Mouse (Mus musculus) liver, embryonic 14.5 days (tissue): ENCODE measurements around the gene Adamtsl4. TPM values are rescaled to one million over a fixed set of nuclear protein-coding genes. Genes with fewer than 3 reads are reported as not detected.

Experiments used
- ATAC-seq: fragments of 200-750 bp; cut with Nextera tagmentation; 2 replicates; pipeline ENCODE4 v1.8.0; 2017; ENCODE audit warnings: moderate number of reproducible peaks, mild to moderate bottlenecking, moderate library complexity; ENCODE audit not compliant: insufficient read depth
- DNase-seq, 3 experiments: peaks; one replicate each; pipeline ENCODE4 v3.0.0-alpha.2; 2012 to 2013; ENCODE audit warnings: low read depth in 3 of 3, low spot score in 3 of 3
- H3K27ac ChIP-seq: fragments of 300-500 bp; sonication (generic); 2 replicates; pipeline ENCODE4 v1.5.1; 2014; ENCODE audit warnings: moderate library complexity, mild to moderate bottlenecking, control low read depth, inconsistent platforms
- H3K27me3 ChIP-seq: fragments of 300-500 bp; sonication (generic); 2 replicates; pipeline ENCODE4 v1.6.1; 2014; ENCODE audit warnings: mild to moderate bottlenecking, low read length, moderate library complexity; ENCODE audit not compliant: control insufficient read depth, insufficient read depth
- H3K36me3 ChIP-seq: fragments of 300-500 bp; sonication (generic); replicated peaks from 2 replicates; pipeline ENCODE4 v1.6.1; 2014; ENCODE audit warnings: low read depth; ENCODE audit not compliant: control insufficient read depth, insufficient read depth
- H3K4me1 ChIP-seq, 2 experiments: fragments of 200-500 bp in 1 of 2; fragments of 300-500 bp in 1 of 2; sonication (generic) in 1 of 2; replicated peaks; 2 replicates each; pipeline ENCODE4 v1.6.1; 2012 to 2014; ENCODE audit warnings: antibody characterized with exemption in 1 of 2, inconsistent platforms in 1 of 2, low read length in 1 of 2; ENCODE audit not compliant: control insufficient read depth in 2 of 2, insufficient read depth in 2 of 2
- H3K4me2 ChIP-seq: fragments of 300-500 bp; sonication (generic); 2 replicates; pipeline ENCODE4 v1.6.1; 2014; ENCODE audit warnings: low read depth, mild to moderate bottlenecking, control low read depth, moderate library complexity
- H3K4me3 ChIP-seq, 2 experiments: fragments of 200-500 bp in 1 of 2; fragments of 300-500 bp in 1 of 2; sonication (generic) in 1 of 2; 2 replicates each; pipeline ENCODE4 v1.5.1; 2012 to 2014; ENCODE audit warnings: low read depth in 2 of 2, low read length in 2 of 2, mild to moderate bottlenecking in 2 of 2, control low read depth in 1 of 2, inconsistent platforms in 1 of 2, moderate library complexity in 1 of 2; ENCODE audit not compliant: insufficient read depth in 1 of 2
- H3K9ac ChIP-seq: fragments of 300-500 bp; sonication (generic); replicated peaks from 2 replicates; pipeline ENCODE4 v1.6.1; 2014; ENCODE audit warnings: mild to moderate bottlenecking, control low read depth, moderate library complexity
- H3K9me3 ChIP-seq: fragments of 300-500 bp; sonication (generic); 2 replicates; pipeline ENCODE4 v1.6.1; 2016; ENCODE audit warnings: low read length, mixed read lengths; ENCODE audit not compliant: control insufficient read depth
- CTCF ChIP-seq: IDR thresholded peaks from 2 replicates; pipeline ENCODE4 v1.5.1; 2016; ENCODE audit warnings: antibody characterized with exemption, low read depth, control low read depth
- EP300 ChIP-seq: IDR thresholded peaks from 2 replicates; pipeline ENCODE4 v1.6.1; 2016; ENCODE audit warnings: antibody characterized with exemption, low read depth
- WGBS: fragments of 180-500 bp; shearing (Covaris S2); extraction: QIAGEN DNeasy Blood & Tissue Kit; methylation state at CpG from one replicate; pipeline ENCODE4 v1.1.7; 2014; ENCODE audit not compliant: insufficient replicate concordance; 5-methylcytosine and 5-hydroxymethylcytosine counted together
- polyA plus RNA-seq, 2 experiments: library from polyadenylated mRNA; depleted of rRNA in 1 of 2; stranded (reverse) in 1 of 2; unstranded in 1 of 2; fragments of >200 nt; fragmentation: Nextera tagmentation in 1 of 2; extraction: Ambion mirVana in 1 of 2; gene quantifications; 2 replicates each; pipeline versions ENCODE4 v1.2.1 to v1.2.3; 2012 to 2014

Adamtsl4 gene
- polyA plus RNA-seq, 2 experiments: 0.12 to 0.17 TPM

GRCm38 (mm10) chr3:95689940-95690339 is 2.2 kb upstream of the Adamtsl4 start:
- no peak overlapping the region for H3K4me2 ChIP-seq
- WGBS: 52% methylated on average over 2 of the region's 2 CpGs
- no peak overlapping the region for H3K4me3 ChIP-seq
- no peak overlapping the region for H3K9ac ChIP-seq
- no peaks in the 10 kb centered on the region for H3K9me3 ChIP-seq
- no peaks in the 10 kb centered on the region for H3K36me3 ChIP-seq
- peaks cover 7% of the 10 kb centered on the region; the same call in 1 of the 2 replicates for H3K27me3 ChIP-seq
- DNase-seq (no peak), ATAC-seq (no peak)
- TF ChIP-seq CTCF (no peak), EP300 (no peak)
- H3K4me1 ChIP-seq: peaks cover 3 to 15% of the 10 kb centered on the region in 2 experiments
- H3K27ac ChIP-seq: no peak overlapping the region

- ATAC-seq (no peak), DNase-seq (no peak)
- H3K9ac ChIP-seq: no peak overlapping the region
- no peak overlapping the region for H3K4me2 ChIP-seq
- peaks cover 7% of the 10 kb centered on the region; the same call in 1 of the 2 replicates for H3K27me3 ChIP-seq
- peaks cover 3 to 15% of the 10 kb centered on the region in 2 experiments for H3K4me1 ChIP-seq
- WGBS: 36% methylated on average over 11 of the region's 11 CpGs
- no peak overlapping the region for H3K4me3 ChIP-seq
- no peak overlapping the region for H3K27ac ChIP-seq
- H3K9me3 ChIP-seq: no peaks in the 10 kb centered on the region
- TF ChIP-seq EP300 (no peak), CTCF (0 out of 2 replicates have a peak, but pooled peaks have one; percentile 10)
- H3K36me3 ChIP-seq: no peaks in the 10 kb centered on the region
These were observed 1.6 kb upstream of the Adamtsl4 start for GRCm38 (mm10) chr3:95689171-95689915.

GRCm38 (mm10) chr3:95687168-95687523 is 571 bp downstream of the Adamtsl4 start:
- peaks cover 2 to 3% of the 10 kb centered on the region in 2 experiments; a peak in 2 of 4 replicates for H3K4me1 ChIP-seq
- H3K36me3 ChIP-seq: no peaks in the 10 kb centered on the region
- H3K27me3 ChIP-seq: peaks cover 7% of the 10 kb centered on the region; the same call in 1 of the 2 replicates
- peak overlapping the region in 1 of 2 experiments; percentile 45; a peak in 2 of 4 replicates for H3K4me3 ChIP-seq
- H3K4me2 ChIP-seq: peak overlapping the region; percentile 70
- H3K9me3 ChIP-seq: no peaks in the 10 kb centered on the region
- ATAC-seq: no peak
- DNase-seq: no peak
- 21% methylated on average over 4 of the region's 4 CpGs for WGBS
- no peak overlapping the region for H3K27ac ChIP-seq
- H3K9ac ChIP-seq: no peak overlapping the region
- no peak for TF ChIP-seq CTCF
- TF ChIP-seq EP300: no peak

- WGBS: 58% methylated on average over 9 of the region's 10 CpGs
- ATAC-seq (no peak), DNase-seq (no peak)
- H3K36me3 ChIP-seq: no peaks in the 10 kb centered on the region
- no peak overlapping the region for H3K9ac ChIP-seq
- H3K4me1 ChIP-seq: peaks cover 2 to 3% of the 10 kb centered on the region in 2 experiments; a peak in 1 of 4 replicates
- H3K4me3 ChIP-seq: no peak overlapping the region
- H3K9me3 ChIP-seq: no peaks in the 10 kb centered on the region
- TF ChIP-seq CTCF (no peak), EP300 (no peak)
- H3K27me3 ChIP-seq: peaks cover 7% of the 10 kb centered on the region; the same call in 1 of the 2 replicates
- H3K4me2 ChIP-seq: no peak overlapping the region
- H3K27ac ChIP-seq: no peak overlapping the region
These were observed 1.1 kb downstream of the Adamtsl4 start for GRCm38 (mm10) chr3:95686492-95687167.

- Histone ChIP-seq H3K9ac (no peak overlapping the region), H3K4me2 (no peak overlapping the region), H3K27me3 (peaks cover 7% of the 10 kb centered on the region; the same call in 1 of the 2 replicates), H3K4me3 (no peak overlapping the region), H3K27ac (no peak overlapping the region), H3K36me3 (no peaks in the 10 kb centered on the region), H3K4me1 (peaks cover 2 to 3% of the 10 kb centered on the region in 2 experiments; a peak in 1 of 4 replicates), H3K9me3 (no peaks in the 10 kb centered on the region)
- no peak for TF ChIP-seq CTCF
- TF ChIP-seq EP300: no peak
- WGBS: 65% methylated on average over 2 of the region's 2 CpGs
- ATAC-seq: no peak
- no peak for DNase-seq
These were observed 2.0 kb downstream of the Adamtsl4 start for GRCm38 (mm10) chr3:95685701-95686100.
